Mouse (Mus musculus): ENCODE data around the gene Zfp13. TPM values are rescaled to one million over a fixed set of nuclear protein-coding genes. Genes with fewer than 3 reads are reported as not detected.
"Not testable (repeated sequence)": the region's sequence is repeated elsewhere in the genome, so short reads cannot be mapped to it uniquely, and the experiment has no call there.

Zfp13 gene
- polyA plus RNA-seq, 1 experiment from 2014 or later, result 17.1 TPM

GRCm38 (mm10) chr17:23542004-23542720 is 57.1 kb downstream of the Zfp13 start:
- H3K4me2 ChIP-seq (ENCODE audit: low read depth, low read length), result peak overlapping the region; percentile 14
- 0 out of 2 replicates have a peak overlapping the region, but pooled peaks have one; percentile 5 for H3K4me3 ChIP-seq (ENCODE audit: low read depth, low read length)
- no peak for ATAC-seq (replicated peaks; ENCODE audit: insufficient number of reproducible peaks, low FRiP score, low TSS enrichment, low read depth)
- no peaks in the 10 kb centered on the region for H3K4me1 ChIP-seq (ENCODE audit: control insufficient read depth, insufficient read depth, low read length)
- H3K9me3 ChIP-seq (replicated peaks; ENCODE audit: control insufficient read depth, low read length), result no peaks in the 10 kb centered on the region
- no peaks in the 10 kb centered on the region for H3K36me3 ChIP-seq (replicated peaks; ENCODE audit: control insufficient read depth, insufficient read depth, low read depth, low read length)
- H3K27ac ChIP-seq (replicated peaks; ENCODE audit: low read depth, low read length), result no peak overlapping the region
- H3K9ac ChIP-seq (replicated peaks; ENCODE audit: low read length), result 0 out of 2 replicates have a peak overlapping the region, but pooled peaks have one; percentile 0
- peaks cover 13% of the 10 kb centered on the region for H3K27me3 ChIP-seq (ENCODE audit: control insufficient read depth, insufficient read depth, low read length)
- no peak for DNase-seq (ENCODE audit: low spot score)
- 11% methylated on average over 12 of the region's 12 CpGs for WGBS

GRCm38 (mm10) chr17:23540605-23541475 is 58.4 kb downstream of the Zfp13 start:
- H3K4me2 ChIP-seq (ENCODE audit: low read depth, low read length), result peak overlapping the region; percentile 29
- WGBS, result 10% methylated on average over 31 of the region's 31 CpGs
- ATAC-seq (replicated peaks; ENCODE audit: insufficient number of reproducible peaks, low FRiP score, low TSS enrichment, low read depth) (no peak), DNase-seq (ENCODE audit: low spot score) (peak; percentile 54)
- H3K4me3 ChIP-seq (ENCODE audit: low read depth, low read length), result 0 out of 2 replicates have a peak overlapping the region, but pooled peaks have one; percentile 7
- no peak overlapping the region for H3K27ac ChIP-seq (replicated peaks; ENCODE audit: low read depth, low read length)
- no peaks in the 10 kb centered on the region for H3K4me1 ChIP-seq (ENCODE audit: control insufficient read depth, insufficient read depth, low read length)
- no peaks in the 10 kb centered on the region for H3K9me3 ChIP-seq (replicated peaks; ENCODE audit: control insufficient read depth, low read length)
- H3K9ac ChIP-seq (replicated peaks; ENCODE audit: low read length), result no peak overlapping the region
- no peaks in the 10 kb centered on the region for H3K36me3 ChIP-seq (replicated peaks; ENCODE audit: control insufficient read depth, insufficient read depth, low read depth, low read length)
- peaks cover 16% of the 10 kb centered on the region for H3K27me3 ChIP-seq (ENCODE audit: control insufficient read depth, insufficient read depth, low read length)

- Histone ChIP-seq H3K4me1 (ENCODE audit: control insufficient read depth, insufficient read depth, low read length) (no peaks in the 10 kb centered on the region), H3K4me2 (ENCODE audit: low read depth, low read length) (peak overlapping the region; percentile 29), H3K27me3 (ENCODE audit: control insufficient read depth, insufficient read depth, low read length) (peaks cover 16% of the 10 kb centered on the region), H3K9ac (replicated peaks; ENCODE audit: low read length) (no peak overlapping the region), H3K36me3 (replicated peaks; ENCODE audit: control insufficient read depth, insufficient read depth, low read depth, low read length) (no peaks in the 10 kb centered on the region), H3K4me3 (ENCODE audit: low read depth, low read length) (0 out of 2 replicates have a peak overlapping the region, but pooled peaks have one; percentile 7), H3K27ac (replicated peaks; ENCODE audit: low read depth, low read length) (no peak overlapping the region), H3K9me3 (replicated peaks; ENCODE audit: control insufficient read depth, low read length) (no peaks in the 10 kb centered on the region)
- no peak for ATAC-seq (replicated peaks; ENCODE audit: insufficient number of reproducible peaks, low FRiP score, low TSS enrichment, low read depth)
- WGBS, result 39% methylated on average over 3 of the region's 3 CpGs
- DNase-seq (ENCODE audit: low spot score), result no peak
These were observed 59.2 kb downstream of the Zfp13 start for GRCm38 (mm10) chr17:23540106-23540505.

- 85% methylated on average over 5 of the region's 5 CpGs for WGBS
- Histone ChIP-seq H3K9ac (replicated peaks; ENCODE audit: low read length) (no peak overlapping the region), H3K4me1 (ENCODE audit: control insufficient read depth, insufficient read depth, low read length) (no peaks in the 10 kb centered on the region), H3K4me2 (ENCODE audit: low read depth, low read length) (no peak overlapping the region), H3K27ac (replicated peaks; ENCODE audit: low read depth, low read length) (no peak overlapping the region), H3K36me3 (replicated peaks; ENCODE audit: control insufficient read depth, insufficient read depth, low read depth, low read length) (no peaks in the 10 kb centered on the region), H3K4me3 (ENCODE audit: low read depth, low read length) (no peak overlapping the region), H3K9me3 (replicated peaks; ENCODE audit: control insufficient read depth, low read length) (no peaks in the 10 kb centered on the region), H3K27me3 (ENCODE audit: control insufficient read depth, insufficient read depth, low read length) (peaks cover 19% of the 10 kb centered on the region)
- ATAC-seq (replicated peaks; ENCODE audit: insufficient number of reproducible peaks, low FRiP score, low TSS enrichment, low read depth), result no peak
- no peak for DNase-seq (ENCODE audit: low spot score)
These were observed 59.7 kb downstream of the Zfp13 start for GRCm38 (mm10) chr17:23539608-23540007.

GRCm38 (mm10) chr17:23538299-23539015 is 60.8 kb downstream of the Zfp13 start:
- Histone ChIP-seq H3K9ac (replicated peaks; ENCODE audit: low read length) (peak overlapping the region; percentile 14; the same call in 1 of the 2 replicates), H3K27ac (replicated peaks; ENCODE audit: low read depth, low read length) (no peak overlapping the region), H3K4me3 (ENCODE audit: low read depth, low read length) (peak overlapping the region; percentile 29), H3K4me1 (ENCODE audit: control insufficient read depth, insufficient read depth, low read length) (no peaks in the 10 kb centered on the region), H3K4me2 (ENCODE audit: low read depth, low read length) (peak overlapping the region; percentile 50), H3K36me3 (replicated peaks; ENCODE audit: control insufficient read depth, insufficient read depth, low read depth, low read length) (no peaks in the 10 kb centered on the region), H3K27me3 (ENCODE audit: control insufficient read depth, insufficient read depth, low read length) (peaks cover 19% of the 10 kb centered on the region), H3K9me3 (replicated peaks; ENCODE audit: control insufficient read depth, low read length) (no peaks in the 10 kb centered on the region)
- 6% methylated on average over 21 of the region's 21 CpGs for WGBS
- DNase-seq (ENCODE audit: low spot score), result peak; percentile 43
- no peak for ATAC-seq (replicated peaks; ENCODE audit: insufficient number of reproducible peaks, low FRiP score, low TSS enrichment, low read depth)

GRCm38 (mm10) chr17:23537554-23538255 is 61.6 kb downstream of the Zfp13 start:
- peak overlapping the region; percentile 50 for H3K4me2 ChIP-seq (ENCODE audit: low read depth, low read length)
- peaks cover 19% of the 10 kb centered on the region for H3K27me3 ChIP-seq (ENCODE audit: control insufficient read depth, insufficient read depth, low read length)
- no peaks in the 10 kb centered on the region for H3K36me3 ChIP-seq (replicated peaks; ENCODE audit: control insufficient read depth, insufficient read depth, low read depth, low read length)
- H3K9ac ChIP-seq (replicated peaks; ENCODE audit: low read length), result no peak overlapping the region
- WGBS, result 3% methylated on average over 27 of the region's 27 CpGs
- H3K4me3 ChIP-seq (ENCODE audit: low read depth, low read length), result peak overlapping the region; percentile 29
- ATAC-seq (replicated peaks; ENCODE audit: insufficient number of reproducible peaks, low FRiP score, low TSS enrichment, low read depth) (no peak), DNase-seq (ENCODE audit: low spot score) (no peak)
- no peaks in the 10 kb centered on the region for H3K9me3 ChIP-seq (replicated peaks; ENCODE audit: control insufficient read depth, low read length)
- H3K27ac ChIP-seq (replicated peaks; ENCODE audit: low read depth, low read length), result no peak overlapping the region
- H3K4me1 ChIP-seq (ENCODE audit: control insufficient read depth, insufficient read depth, low read length), result no peaks in the 10 kb centered on the region

GRCm38 (mm10) chr17:23535046-23535788 is 64.1 kb downstream of the Zfp13 start:
- WGBS, result under 1% methylated on average over 16 of the region's 29 CpGs
- not testable (repeated sequence) for H3K27ac ChIP-seq (replicated peaks; ENCODE audit: low read depth, low read length); H3K36me3 ChIP-seq (replicated peaks; ENCODE audit: control insufficient read depth, insufficient read depth, low read depth, low read length); H3K9ac ChIP-seq (replicated peaks; ENCODE audit: low read length); H3K4me3 ChIP-seq (ENCODE audit: low read depth, low read length); ATAC-seq (replicated peaks; ENCODE audit: insufficient number of reproducible peaks, low FRiP score, low TSS enrichment, low read depth); H3K9me3 ChIP-seq (replicated peaks; ENCODE audit: control insufficient read depth, low read length); H3K4me1 ChIP-seq (ENCODE audit: control insufficient read depth, insufficient read depth, low read length); H3K4me2 ChIP-seq (ENCODE audit: low read depth, low read length)
- DNase-seq (ENCODE audit: low spot score), result peak; percentile 17
- H3K27me3 ChIP-seq (ENCODE audit: control insufficient read depth, insufficient read depth, low read length), result peaks cover 19% of the 10 kb centered on the region
